Mouse (Mus musculus) ovary, postnatal 14 days (tissue): ENCODE measurements around the gene Keap1.
A peak's percentile ranks its signal among the peaks of the same experiment; 100 is the strongest.
"Not testable (repeated sequence)": the region's sequence is repeated elsewhere in the genome, so short reads cannot be mapped to it uniquely, and the experiment has no call there.

Source experiments
- DNase-seq: peaks from one replicate; pipeline ENCODE4 v3.0.0; 2022; ENCODE audit warnings: low spot score

The Keap1 gene

GRCm38 (mm10) chr9:21261831-21262230, 22.7 kb upstream of the Keap1 start:
- no peak for DNase-seq

- DNase-seq = no peak
Observed at GRCm38 (mm10) chr9:21260491-21261040, 21.4 kb upstream of the Keap1 start.

- DNase-seq = not testable (repeated sequence)
Observed at GRCm38 (mm10) chr9:21256349-21256748, 17.2 kb upstream of the Keap1 start.

- no peak for DNase-seq
Observed at GRCm38 (mm10) chr9:21254690-21255089, 15.5 kb upstream of the Keap1 start.

GRCm38 (mm10) chr9:21251116-21251735, 12.1 kb upstream of the Keap1 start:
- DNase-seq = no peak

- DNase-seq = no peak
Observed at GRCm38 (mm10) chr9:21250509-21250908, 11.3 kb upstream of the Keap1 start.

GRCm38 (mm10) chr9:21249629-21250508, 10.7 kb upstream of the Keap1 start:
- DNase-seq = no peak

GRCm38 (mm10) chr9:21248326-21248725, 9.2 kb upstream of the Keap1 start, which contains the start of gene S1pr5:
S1pr5 (minus strand) TSS chr9:21248443.
- no peak for DNase-seq

- DNase-seq = no peak
Observed at GRCm38 (mm10) chr9:21246342-21246741, 7.2 kb upstream of the Keap1 start.

- DNase-seq = no peak
Observed at GRCm38 (mm10) chr9:21245113-21245487, 5.9 kb upstream of the Keap1 start.

- no peak for DNase-seq
Observed at GRCm38 (mm10) chr9:21244428-21245112, 5.4 kb upstream of the Keap1 start.

GRCm38 (mm10) chr9:21243826-21244427, 4.8 kb upstream of the Keap1 start:
- no peak for DNase-seq

GRCm38 (mm10) chr9:21241343-21241742, 2.2 kb upstream of the Keap1 start:
- DNase-seq = peak; percentile 70

- DNase-seq = no peak
Observed at GRCm38 (mm10) chr9:21239465-21239848, 296 bp upstream of the Keap1 start.

- DNase-seq = no peak
Observed at GRCm38 (mm10) chr9:21238004-21238732, 993 bp downstream of the Keap1 start.

GRCm38 (mm10) chr9:21237368-21238003, 1.7 kb downstream of the Keap1 start:
- DNase-seq = peak; percentile 23

GRCm38 (mm10) chr9:21236991-21237367, 2.2 kb downstream of the Keap1 start:
- DNase-seq = no peak

- no peak for DNase-seq
Observed at GRCm38 (mm10) chr9:21235341-21235740, 3.8 kb downstream of the Keap1 start.

- DNase-seq = no peak
Observed at GRCm38 (mm10) chr9:21233805-21234204, 5.4 kb downstream of the Keap1 start.

- DNase-seq = no peak
Observed at GRCm38 (mm10) chr9:21233366-21233765, 5.8 kb downstream of the Keap1 start.

- DNase-seq = no peak
Observed at GRCm38 (mm10) chr9:21232867-21233266, 6.3 kb downstream of the Keap1 start.
